ENCODE assay signal across 15 mouse cellular contexts in the genomic region with DNA sequence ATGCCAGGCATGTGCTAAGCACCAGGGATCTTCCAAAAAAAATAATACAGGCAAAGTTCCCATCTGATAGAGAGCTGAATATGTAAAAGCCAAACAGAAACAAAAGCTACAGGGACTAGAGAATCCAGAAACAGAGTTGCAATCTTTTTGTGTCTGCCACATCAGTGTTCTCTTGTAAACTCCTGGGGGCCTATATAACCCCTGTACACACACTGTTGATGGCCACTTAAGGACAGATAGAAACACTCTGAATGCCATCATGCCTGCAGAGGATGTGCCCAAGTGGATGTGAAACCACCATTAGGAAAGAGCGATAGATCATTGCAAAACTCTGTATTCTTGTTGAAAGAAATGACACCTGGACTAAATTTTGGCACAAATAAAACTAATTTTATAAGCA.
"Had no signal": no experiment of that assay in that cellular context is flagged by ENCODE, and none has a peak within 500 bp of the region (broad histone marks: within the 10 kb centered on the region; RNA-seq: fewer than 3 reads in every experiment).

No protein-coding gene starts in this region.

- DNase-seq: liver, embryonic 13.5 days; liver, postnatal 0 days; lung, adult 2 months; lung, postnatal 14 days; lung, postnatal 36 days; retina, postnatal 1 day; right cerebral cortex, adult 18-20 months; right cerebral cortex, postnatal 25 days; right cerebral cortex, postnatal 4 days; spleen, adult 18-20 months; thymus, adult 18-20 months; thymus, postnatal 25 days; thymus, postnatal 4 days had no signal

- ATAC-seq: liver, postnatal 0 days; lung, postnatal 0 days; midbrain, embryonic 16.5 days had no signal
